Mouse (Mus musculus): Measurements from ENCODE around the gene D11Wsu47e.

- TF ChIP-seq CTCF (IDR thresholded peaks at IDR 0.05; ENCODE audit: control insufficient read depth, insufficient read depth, insufficient read length) (no peak), FOSL1 (IDR thresholded peaks at IDR 0.05; ENCODE audit: insufficient read depth, low read length, poor library complexity, severe bottlenecking) (no peak), USF1 (IDR thresholded peaks at IDR 0.05; ENCODE audit: low read depth) (no peak), MAX (IDR thresholded peaks at IDR 0.05) (no peak), CEBPB (IDR thresholded peaks at IDR 0.05; ENCODE audit: low read depth) (no peak), MYOG (IDR thresholded peaks at IDR 0.05; ENCODE audit: control insufficient read depth, extremely low read depth, insufficient read length) (no peak)
Observed at GRCm38 (mm10) chr11:113658763-113659162, 25.4 kb upstream of the D11Wsu47e start.

All from C2C12 (cell line).